Mouse (Mus musculus) liver, adult 2 months (tissue): ENCODE results near the gene Slc28a2. TPM values are rescaled to one million over a fixed set of nuclear protein-coding genes. Genes with fewer than 3 reads are reported as not detected.
"Not testable (repeated sequence)": the region's sequence is repeated elsewhere in the genome, so short reads cannot be mapped to it uniquely, and the experiment has no call there.

Experiments
- DNase-seq: peaks from one replicate; pipeline ENCODE4 v3.0.0-alpha.2; 2011; ENCODE audit warnings: low read depth, low spot score; ENCODE audit errors: extremely low read depth
- H3K27ac ChIP-seq: fragments of 200-500 bp; replicated peaks from 2 replicates; pipeline ENCODE4 v1.5.1; 2012; ENCODE audit warnings: low read depth, mild to moderate bottlenecking, control low read depth, inconsistent platforms, low read length; ENCODE audit not compliant: insufficient read depth
- H3K27me3 ChIP-seq: fragments of 200-500 bp; 2 replicates; pipeline ENCODE4 v1.6.1; 2012; ENCODE audit warnings: mild to moderate bottlenecking, moderate library complexity, low read length, inconsistent platforms; ENCODE audit not compliant: control insufficient read depth, insufficient read depth
- H3K36me3 ChIP-seq: fragments of 200-500 bp; 2 replicates; pipeline ENCODE4 v1.6.1; 2012; ENCODE audit warnings: low read length, inconsistent platforms; ENCODE audit not compliant: control insufficient read depth, insufficient read depth
- H3K4me1 ChIP-seq: fragments of 200-500 bp; 2 replicates; pipeline ENCODE4 v1.6.1; 2011; ENCODE audit warnings: low read length; ENCODE audit not compliant: control insufficient read depth, insufficient read depth
- H3K4me3 ChIP-seq: fragments of 200-500 bp; 2 replicates; pipeline ENCODE4 v1.5.1; 2011; ENCODE audit warnings: low read depth, mild to moderate bottlenecking, control low read depth, low read length, moderate library complexity; ENCODE audit not compliant: insufficient read depth
- H3K79me2 ChIP-seq: fragments of 200-500 bp; 2 replicates; pipeline ENCODE4 v1.6.1; 2012; ENCODE audit warnings: inconsistent platforms, mild to moderate bottlenecking, low read length, moderate library complexity; ENCODE audit not compliant: control insufficient read depth, insufficient read depth
- H3K9ac ChIP-seq: fragments of 200-500 bp; 2 replicates; pipeline ENCODE4 v1.6.1; 2012; ENCODE audit warnings: low read depth, mild to moderate bottlenecking, control low read depth, inconsistent platforms, low read length
- CTCF ChIP-seq: fragments of 200-500 bp; IDR thresholded peaks from 2 replicates; pipeline ENCODE4 v1.5.1; 2011; ENCODE audit warnings: low read depth, low read length, control low read depth
- POLR2A ChIP-seq: fragments of 200-500 bp; IDR thresholded peaks from 2 replicates; pipeline ENCODE4 v1.6.1; 2011; ENCODE audit warnings: low read length, control low read depth; ENCODE audit not compliant: insufficient read depth; ENCODE audit errors: extremely low read depth
- WGBS: fragments of 180-500 bp; shearing (Covaris S2); methylation state at CpG from one replicate; pipeline ENCODE4 v1.1.7; 2018; 5-methylcytosine and 5-hydroxymethylcytosine counted together
- polyA plus RNA-seq: library from polyadenylated mRNA; depleted of rRNA; stranded (reverse); fragments of >200 nt; gene quantifications from 2 replicates; pipeline ENCODE4 v1.2.3, GENCODE M21; 2012; rRNA removed
- total RNA-seq: library from RNA; depleted of rRNA; stranded (reverse); fragments of >200 nt; gene quantifications from 2 replicates; pipeline ENCODE4 v1.2.3, GENCODE M21; 2014; rRNA removed

Slc28a2 gene
- total and polyA plus RNA-seq, 2 experiments, result 0.38 to 1.7 TPM

GRCm38 (mm10) chr2:122484641-122485040 is 58.4 kb downstream of the Slc28a2 start, which contains the start of gene Gm14085:
TSS of gene Gm14085 (plus strand) at chr2:122484941.
- H3K27ac ChIP-seq, result no peak within 1 kb of the TSS
- H3K9ac ChIP-seq, result no peak within 1 kb of the TSS
- no peaks in the 10 kb centered on the region for H3K36me3 ChIP-seq
- WGBS, result 91% methylated on average over 1 of the region's 1 CpGs
- no peaks in the 10 kb centered on the region for H3K79me2 ChIP-seq
- H3K4me1 ChIP-seq, result no peaks in the 10 kb centered on the region
- no peak for DNase-seq
- no peaks in the 10 kb centered on the region for H3K27me3 ChIP-seq
- H3K4me3 ChIP-seq, result no peak within 1 kb of the TSS
- TF ChIP-seq POLR2A, result no peak
- no peak for TF ChIP-seq CTCF

DNA sequence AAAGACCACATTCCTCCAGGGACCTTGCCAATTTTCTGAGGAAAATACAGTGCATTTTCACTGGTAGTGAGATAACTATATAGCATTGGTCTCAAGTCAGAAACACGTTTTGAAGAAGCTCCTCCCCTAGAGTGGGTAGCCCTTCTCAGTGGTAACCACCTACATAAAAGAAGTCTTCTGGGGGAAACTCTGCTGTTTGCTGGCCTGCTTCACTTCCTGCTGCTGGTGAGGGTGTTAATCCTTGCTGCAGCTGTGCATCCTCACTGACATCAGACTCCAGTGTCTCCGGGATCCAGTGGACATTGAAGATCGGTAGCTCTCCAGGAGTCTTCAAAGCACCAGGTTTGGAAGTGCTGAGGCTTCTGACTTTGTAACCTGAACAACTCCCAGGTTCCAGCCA is 59.4 kb downstream of the Slc28a2 start:
- 48% methylated on average over 3 of the region's 3 CpGs for WGBS
- H3K27ac ChIP-seq, H3K36me3 ChIP-seq, H3K79me2 ChIP-seq, DNase-seq, H3K27me3 ChIP-seq, H3K4me3 ChIP-seq, H3K9ac ChIP-seq, H3K4me1 ChIP-seq: not testable (repeated sequence)

- not testable (repeated sequence) for H3K4me1 ChIP-seq, H3K27me3 ChIP-seq, H3K79me2 ChIP-seq, H3K4me3 ChIP-seq, H3K36me3 ChIP-seq, DNase-seq, H3K27ac ChIP-seq, H3K9ac ChIP-seq
These were observed 59.8 kb downstream of the Slc28a2 start for GRCm38 (mm10) chr2:122486122-122486521.

DNA sequence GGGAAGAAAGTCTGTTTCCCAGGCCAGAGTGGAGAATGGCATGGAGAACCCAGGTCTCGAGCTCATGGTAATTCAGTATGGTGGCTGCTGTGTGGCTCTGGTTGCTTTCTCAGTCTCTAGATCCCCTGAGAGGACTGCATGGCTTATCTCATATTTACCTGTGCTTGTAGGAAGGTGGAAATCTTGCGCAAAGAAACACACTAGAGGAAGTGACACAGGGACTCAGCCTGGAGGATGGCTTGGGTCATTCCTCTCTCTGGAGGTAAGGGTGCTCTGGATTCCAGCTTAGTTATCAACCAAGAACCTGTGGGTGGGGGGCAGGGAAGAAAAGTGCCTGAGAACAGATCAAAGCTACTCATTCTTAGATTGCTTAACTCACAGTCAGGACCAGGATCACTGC is 60.4 kb downstream of the Slc28a2 start:
- Histone ChIP-seq H3K4me3 (no peak overlapping the region), H3K27ac (no peak overlapping the region), H3K36me3 (no peaks in the 10 kb centered on the region), H3K9ac (no peak overlapping the region), H3K4me1 (no peaks in the 10 kb centered on the region), H3K27me3 (no peaks in the 10 kb centered on the region), H3K79me2 (no peaks in the 10 kb centered on the region)
- WGBS, result 69% methylated on average over 2 of the region's 2 CpGs
- no peak for DNase-seq
- TF ChIP-seq POLR2A, result no peak
- TF ChIP-seq CTCF, result no peak

Other genes with a start within 250 kb of the Slc28a2 start
- 0.09 TPM in 1 of 2 replicates, not detected in the other for gene Patl2, start 240.3 kb upstream of the Slc28a2 start, total RNA-seq
- not detected in 2 replicates for gene Patl2, start 240.3 kb upstream of the Slc28a2 start, polyA plus RNA-seq
- not detected in 2 replicates for gene Terb2, start 240.2 kb upstream of the Slc28a2 start, total RNA-seq
- not detected in 2 replicates for gene Terb2, start 240.2 kb upstream of the Slc28a2 start, polyA plus RNA-seq
- 1,007 and 1,092 TPM in 2 replicates for gene Sord, start 191.7 kb upstream of the Slc28a2 start, total RNA-seq
- gene Sord, start 191.7 kb upstream of the Slc28a2 start, polyA plus RNA-seq, result 365 and 586 TPM in 2 replicates
- gene Duox2, start 128.0 kb upstream of the Slc28a2 start, total RNA-seq, result 0.07 TPM in 1 of 2 replicates, not detected in the other
- gene Duox2, start 128.0 kb upstream of the Slc28a2 start, polyA plus RNA-seq, result 0.02 and 0.04 TPM in 2 replicates
- 0.09 TPM in 1 of 2 replicates, not detected in the other for gene Duoxa2, start 127.6 kb upstream of the Slc28a2 start, total RNA-seq
- not detected in 2 replicates for gene Duoxa2, start 127.6 kb upstream of the Slc28a2 start, polyA plus RNA-seq
- not detected in 2 replicates for gene Duoxa1, start 112.7 kb upstream of the Slc28a2 start, total RNA-seq
- gene Duoxa1, start 112.7 kb upstream of the Slc28a2 start, polyA plus RNA-seq, result not detected in 2 replicates
- gene Duox1, start 110.8 kb upstream of the Slc28a2 start, total RNA-seq, result not detected in 2 replicates
- gene Duox1, start 110.8 kb upstream of the Slc28a2 start, polyA plus RNA-seq, result not detected in 2 replicates
- 6.6 and 6.7 TPM in 2 replicates for gene Shf, start 57.3 kb upstream of the Slc28a2 start, total RNA-seq
- 8.1 and 14.0 TPM in 2 replicates for gene Shf, start 57.3 kb upstream of the Slc28a2 start, polyA plus RNA-seq
- gene Gm14085, start 58.5 kb downstream of the Slc28a2 start, total RNA-seq, result not detected in 2 replicates
- not detected in 2 replicates for gene Gm14085, start 58.5 kb downstream of the Slc28a2 start, polyA plus RNA-seq
- 11.9 and 13.6 TPM in 2 replicates for gene Gatm, start 184.8 kb downstream of the Slc28a2 start, total RNA-seq
- 3.2 and 9.9 TPM in 2 replicates for gene Gatm, start 184.8 kb downstream of the Slc28a2 start, polyA plus RNA-seq
- gene AA467197, start 210.5 kb downstream of the Slc28a2 start, total RNA-seq, result not detected in 2 replicates
- not detected in 2 replicates for gene AA467197, start 210.5 kb downstream of the Slc28a2 start, polyA plus RNA-seq